Mouse (Mus musculus) ES-E14 (cell line): ENCODE results near the gene Sumo3.

Source experiments
- CHD2 ChIP-seq: IDR thresholded peaks from 2 replicates; pipeline ENCODE4 v1.6.1; 2014; ENCODE audit warnings: mild to moderate bottlenecking, low read depth, low read length, inconsistent platforms
- ZC3H11A ChIP-seq: IDR thresholded peaks from 2 replicates; pipeline ENCODE4 v1.6.1; 2012; ENCODE audit warnings: low read depth, mild to moderate bottlenecking, inconsistent platforms, low read length, borderline replicate concordance
- ZNF384 ChIP-seq: IDR thresholded peaks from 2 replicates; pipeline ENCODE4 v1.6.1; 2012; ENCODE audit warnings: low read depth, low read length, inconsistent platforms

GRCm38 (mm10) chr10:77643160-77643559, 37.3 kb downstream of the Sumo3 start:
- TF ChIP-seq CHD2 (no peak), ZC3H11A (no peak), ZNF384 (no peak)
